Mouse (Mus musculus) retina, adult 2 months (tissue): ENCODE results near the gene Bbof1.

Experiments
- DNase-seq: peaks from one replicate; pipeline ENCODE4 v3.0.0-alpha.2; 2012; ENCODE audit warnings: low read depth, low spot score

Bbof1 gene

GRCm38 (mm10) chr12:84468701-84469100 is 59.8 kb downstream of the Bbof1 start:
- no peak for DNase-seq

- no peak for DNase-seq
These were observed 70.1 kb downstream of the Bbof1 start for GRCm38 (mm10) chr12:84478937-84479336.

DNA sequence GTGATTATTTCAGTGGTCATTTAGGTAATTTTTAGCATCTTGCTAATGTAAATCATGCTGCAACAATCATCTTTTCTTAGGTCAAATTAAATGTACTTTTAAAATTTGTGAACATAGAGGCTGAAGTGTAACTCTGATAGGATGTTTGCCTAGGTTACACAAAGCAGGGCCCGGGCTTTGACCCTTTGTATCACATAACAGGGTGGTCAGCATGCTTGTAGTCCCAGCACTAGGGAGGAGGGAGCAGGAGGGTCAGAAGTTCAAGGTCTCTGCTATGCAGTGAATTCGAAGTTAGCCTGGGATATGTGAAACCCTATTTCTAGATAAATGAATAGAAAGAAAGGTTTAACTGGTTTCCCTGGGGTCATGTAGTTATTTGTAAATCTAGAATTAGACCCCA is 72.4 kb downstream of the Bbof1 start:
- DNase-seq, result no peak

DNA sequence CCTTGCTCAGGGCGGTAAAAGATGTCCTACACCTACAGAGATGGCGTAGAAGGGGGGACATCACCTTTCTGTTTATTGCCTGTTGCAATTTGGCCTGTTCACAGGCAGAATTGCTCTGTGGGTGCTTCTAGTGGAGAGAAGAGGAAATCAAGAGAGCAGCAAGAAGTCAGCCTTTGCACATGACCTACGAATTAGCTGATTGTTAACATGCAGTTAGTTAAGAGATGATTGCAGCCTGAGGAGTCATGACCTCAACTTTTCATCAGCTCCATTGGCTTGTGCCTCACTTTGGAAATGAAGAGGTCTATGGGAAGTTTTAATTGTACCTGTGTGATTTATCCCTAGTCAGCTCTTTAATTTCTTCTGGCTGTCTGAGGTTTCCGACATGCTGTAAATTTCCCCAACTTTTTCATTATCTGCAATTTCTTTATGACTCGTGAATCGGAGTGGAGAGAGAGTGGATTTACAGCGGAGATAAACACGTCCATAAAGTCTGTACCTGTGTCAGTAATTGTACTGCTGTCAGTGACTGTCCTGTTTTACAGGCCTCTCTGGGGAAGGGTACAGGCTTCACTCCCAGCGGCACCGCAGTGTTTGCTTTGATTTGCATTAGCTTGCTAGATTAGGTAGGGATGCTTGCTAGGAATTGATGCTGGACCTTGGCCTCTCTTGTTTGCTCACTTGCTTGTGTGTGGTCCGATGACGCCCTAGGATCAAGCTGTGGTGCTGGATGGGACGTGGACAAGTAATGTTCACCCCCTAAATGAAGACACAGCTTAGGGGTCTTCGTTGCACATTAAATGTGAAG is 74.1 kb downstream of the Bbof1 start:
- no peak for DNase-seq

DNA sequence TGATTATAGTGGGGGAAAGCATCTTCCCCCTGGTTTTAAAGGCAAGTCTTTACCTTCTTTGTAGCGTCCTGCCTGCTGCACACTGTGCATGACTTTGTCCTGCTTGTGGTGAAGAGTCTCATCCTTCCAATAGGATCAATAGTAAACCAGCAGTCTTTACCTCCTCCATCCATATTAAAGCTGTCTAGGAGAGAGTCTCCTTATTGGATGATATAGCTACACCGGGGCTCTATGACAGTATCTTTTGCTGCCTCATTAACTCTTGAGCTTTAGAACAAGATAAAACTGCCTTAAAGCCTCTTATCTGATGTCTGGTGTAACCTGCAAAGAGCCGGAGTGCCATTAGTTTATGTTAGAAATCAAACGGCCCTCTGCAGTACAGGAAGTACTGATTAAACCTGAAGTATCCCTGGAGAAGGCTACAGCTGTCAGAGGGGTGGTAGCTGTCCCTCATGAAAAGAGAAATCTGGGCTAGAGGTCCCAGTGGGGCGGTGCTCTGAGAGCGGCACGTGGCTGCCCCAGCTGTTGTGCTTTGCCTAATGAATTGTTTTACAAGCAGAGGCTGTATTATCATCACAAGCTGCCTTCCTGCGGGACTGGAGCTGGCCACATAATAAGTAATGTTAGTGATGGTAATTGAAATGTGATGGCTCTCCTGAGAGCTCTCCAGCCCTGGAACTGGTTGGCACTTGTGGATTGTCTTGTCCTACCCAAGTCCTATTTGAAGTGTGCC is 78.6 kb downstream of the Bbof1 start:
- no peak for DNase-seq
